Mouse (Mus musculus) mammary gland, adult 2 months (tissue): ENCODE results near the gene Olfr1208. TPM values are rescaled to one million over a fixed set of nuclear protein-coding genes. Genes with fewer than 3 reads are reported as not detected.

ENCODE experiments used
- polyA plus RNA-seq: library from polyadenylated mRNA; depleted of rRNA; stranded (reverse); fragments of >200 nt; gene quantifications from 2 replicates; pipeline ENCODE4 v1.2.3, GENCODE M21; 2012; ENCODE audit warnings: low replicate concordance; rRNA removed

Olfr1208 gene
- polyA plus RNA-seq: not detected in 2 replicates

DNA sequence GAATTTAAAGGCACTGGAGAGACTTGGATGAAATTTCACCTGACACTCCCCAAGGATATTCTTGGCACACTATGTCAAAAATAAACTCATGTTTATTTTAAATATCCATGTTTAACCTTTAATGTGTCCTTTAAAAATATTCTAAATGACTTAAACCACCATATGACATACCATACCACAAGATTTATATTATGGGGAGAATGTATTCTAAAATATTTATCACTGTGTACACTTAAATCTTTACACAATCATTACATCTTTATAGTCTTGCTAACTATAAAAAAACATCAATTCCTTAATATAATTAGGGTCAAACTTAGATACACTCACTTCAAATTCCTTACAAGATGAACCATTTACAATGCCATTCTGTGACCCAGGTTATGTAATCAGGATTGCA lies at the start of gene Olfr1208:
TSS of gene Olfr1208 (minus strand) at position 101 of the 400 bp plus-strand sequence.

DNA sequence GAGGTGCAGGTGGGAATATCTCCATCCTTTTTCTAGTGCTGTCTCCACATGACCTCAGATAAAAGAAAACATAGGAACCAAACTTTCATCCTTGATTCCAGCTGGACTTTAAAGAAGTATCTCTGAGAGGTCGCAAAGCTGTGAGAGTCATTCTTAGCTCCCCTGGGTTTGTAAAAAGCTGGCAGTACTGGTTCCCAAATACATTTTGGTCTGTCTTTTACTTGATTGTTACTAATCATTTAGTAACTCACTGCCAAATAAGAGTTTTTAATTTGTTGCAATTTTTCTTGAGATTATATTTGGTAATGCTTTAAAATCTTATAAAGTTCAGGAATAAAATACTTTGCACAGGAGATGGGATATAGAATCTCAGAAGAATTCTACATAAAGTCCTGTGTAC lies 35.9 kb upstream of the Olfr1208 start, which contains the start of gene Olfr1211:
TSS of gene Olfr1211 (minus strand) at position 101 of the 400 bp plus-strand sequence.

DNA sequence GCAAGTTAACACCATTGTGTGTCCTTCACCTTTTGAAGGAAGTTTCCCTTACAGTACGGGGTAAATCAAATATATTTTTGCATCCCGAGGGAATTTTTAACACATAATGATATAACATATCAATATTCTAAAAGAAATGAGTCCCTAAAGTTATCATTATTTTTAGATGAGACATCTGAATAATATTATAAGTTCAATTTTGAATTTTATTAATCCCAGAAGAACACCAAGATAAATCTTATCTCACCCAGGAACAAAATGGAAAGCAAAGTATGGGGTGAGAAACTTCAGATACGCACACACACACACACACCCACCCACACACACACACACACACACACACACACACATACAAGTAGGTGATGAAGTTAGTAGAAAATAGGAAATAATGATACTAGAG lies 12.9 kb upstream of the Olfr1208 start, which contains the start of gene Olfr1209:
TSS of gene Olfr1209 (minus strand) at position 101 of the 400 bp plus-strand sequence.

DNA sequence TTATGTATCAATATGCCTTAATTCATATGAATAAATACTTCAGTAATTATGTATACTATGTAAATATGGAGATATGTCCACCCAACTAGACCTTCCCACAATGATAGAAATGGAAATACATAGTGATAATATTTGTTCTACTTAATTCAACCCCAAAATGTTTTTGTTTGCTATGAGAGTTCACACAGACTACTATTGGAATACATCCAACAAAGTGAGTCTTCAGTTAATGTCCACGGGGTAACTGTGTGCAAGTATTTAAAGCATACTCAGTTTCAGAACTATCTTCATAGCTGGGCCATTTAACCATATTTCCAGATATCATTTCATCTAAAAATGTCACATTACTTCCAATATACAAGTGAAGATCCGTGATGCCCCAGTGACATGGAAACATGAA lies 39.2 kb downstream of the Olfr1208 start, which contains the start of gene Olfr1206:
TSS of gene Olfr1206 (plus strand) at position 301 of the 400 bp plus-strand sequence.

DNA sequence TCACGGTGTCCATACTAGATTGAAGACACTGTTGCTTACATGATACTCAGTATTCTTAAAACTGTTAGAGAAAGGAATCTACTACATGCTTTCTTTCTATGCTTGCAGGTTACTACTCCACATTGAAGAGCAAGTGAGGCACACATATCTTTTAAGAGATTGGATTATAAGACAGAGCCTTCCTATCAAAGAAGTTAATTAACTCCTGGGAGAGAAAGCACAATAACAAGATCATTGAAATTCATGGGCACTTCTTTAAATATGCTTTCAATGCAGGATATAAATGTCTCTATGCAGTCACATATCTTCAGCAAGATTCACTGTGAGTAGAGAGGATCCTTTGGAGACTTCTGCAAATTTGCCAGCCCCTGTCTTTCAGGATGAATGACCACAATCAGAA lies 53.1 kb downstream of the Olfr1208 start, which contains the start of gene Olfr1204:
TSS of gene Olfr1204 (plus strand) at position 301 of the 400 bp plus-strand sequence.

Other genes with a start within 250 kb of the Olfr1208 start
- gene Olfr1193, start 226.7 kb downstream of the Olfr1208 start, polyA plus RNA-seq: not detected in 2 replicates
- gene Olfr1195, start 213.1 kb downstream of the Olfr1208 start, polyA plus RNA-seq: not detected in 2 replicates
- gene Olfr1196, start 197.7 kb downstream of the Olfr1208 start, polyA plus RNA-seq: not detected in 2 replicates
- not detected in 2 replicates for gene Olfr1197, start 169.9 kb downstream of the Olfr1208 start, polyA plus RNA-seq
- not detected in 2 replicates for gene Olfr1198, start 150.9 kb downstream of the Olfr1208 start, polyA plus RNA-seq
- not detected in 2 replicates for gene Olfr1199, start 141.8 kb downstream of the Olfr1208 start, polyA plus RNA-seq
- gene Olfr1200, start 131.8 kb downstream of the Olfr1208 start, polyA plus RNA-seq: not detected in 2 replicates
- not detected in 2 replicates for gene Olfr1201, start 109.3 kb downstream of the Olfr1208 start, polyA plus RNA-seq
- not detected in 2 replicates for gene Olfr1202, start 87.8 kb downstream of the Olfr1208 start, polyA plus RNA-seq
- gene Olfr1205, start 72.6 kb downstream of the Olfr1208 start, polyA plus RNA-seq: not detected in 2 replicates
- not detected in 2 replicates for gene Olfr1204, start 53.0 kb downstream of the Olfr1208 start, polyA plus RNA-seq
- not detected in 2 replicates for gene Olfr1206, start 39.1 kb downstream of the Olfr1208 start, polyA plus RNA-seq
- not detected in 2 replicates for gene Olfr1209, start 12.8 kb upstream of the Olfr1208 start, polyA plus RNA-seq
- not detected in 2 replicates for gene Olfr1211, start 35.8 kb upstream of the Olfr1208 start, polyA plus RNA-seq
- gene Olfr1212, start 51.7 kb upstream of the Olfr1208 start, polyA plus RNA-seq: not detected in 2 replicates
- not detected in 2 replicates for gene Gm13762, start 78.0 kb upstream of the Olfr1208 start, polyA plus RNA-seq
- gene Olfr1214, start 90.3 kb upstream of the Olfr1208 start, polyA plus RNA-seq: not detected in 2 replicates
- not detected in 2 replicates for gene Olfr1215, start 104.7 kb upstream of the Olfr1208 start, polyA plus RNA-seq
- gene Olfr1216, start 116.0 kb upstream of the Olfr1208 start, polyA plus RNA-seq: not detected in 2 replicates
- gene Olfr1217, start 129.8 kb upstream of the Olfr1208 start, polyA plus RNA-seq: not detected in 2 replicates
- not detected in 2 replicates for gene Olfr1218, start 158.9 kb upstream of the Olfr1208 start, polyA plus RNA-seq
- gene Olfr1219, start 181.2 kb upstream of the Olfr1208 start, polyA plus RNA-seq: not detected in 2 replicates
- gene Olfr1220, start 204.5 kb upstream of the Olfr1208 start, polyA plus RNA-seq: not detected in 2 replicates
- not detected in 2 replicates for gene Olfr1221, start 215.0 kb upstream of the Olfr1208 start, polyA plus RNA-seq
- gene Olfr1222, start 230.7 kb upstream of the Olfr1208 start, polyA plus RNA-seq: not detected in 2 replicates
- gene Olfr1223, start 249.2 kb upstream of the Olfr1208 start, polyA plus RNA-seq: not detected in 2 replicates